Mouse (Mus musculus): Measurements from ENCODE around the gene A630001G21Rik.

The A630001G21Rik gene

GRCm38 (mm10) chr1:85775136-85775535, 3.3 kb downstream of the A630001G21Rik start:
- no peak for DNase-seq (ENCODE audit: extremely low read depth, insufficient read length, low spot score)

- no peak for DNase-seq (ENCODE audit: extremely low read depth, insufficient read length, low spot score)
Observed at GRCm38 (mm10) chr1:85771976-85772375, 6.5 kb downstream of the A630001G21Rik start.

GRCm38 (mm10) chr1:85767754-85768153, 10.7 kb downstream of the A630001G21Rik start:
- DNase-seq (ENCODE audit: extremely low read depth, insufficient read length, low spot score) = no peak

GRCm38 (mm10) chr1:85766120-85766519, 12.3 kb downstream of the A630001G21Rik start:
- no peak for DNase-seq (ENCODE audit: extremely low read depth, insufficient read length, low spot score)

GRCm38 (mm10) chr1:85764291-85764690, 14.2 kb downstream of the A630001G21Rik start:
- no peak for DNase-seq (ENCODE audit: extremely low read depth, insufficient read length, low spot score)

DNA sequence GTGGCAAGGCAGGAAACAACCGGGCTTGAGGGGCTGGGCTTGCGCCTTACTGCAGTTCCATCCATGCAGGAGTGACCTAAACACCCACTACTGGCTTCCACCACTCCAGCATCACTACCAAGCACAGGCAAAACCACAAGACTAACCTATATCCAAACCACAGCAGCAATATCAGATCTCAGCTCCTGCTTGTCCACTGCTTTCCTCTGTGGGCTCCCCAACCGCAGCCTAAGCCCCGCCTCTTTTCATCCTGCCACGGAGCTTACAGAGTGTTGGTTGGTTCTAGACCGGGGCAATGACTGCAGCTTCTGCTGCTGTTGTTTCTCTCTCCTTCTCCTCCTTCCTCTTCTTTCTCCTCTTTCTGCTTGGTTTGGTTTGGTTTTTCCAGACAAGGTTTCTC, 15.1 kb downstream of the A630001G21Rik start:
- no peak for DNase-seq (ENCODE audit: extremely low read depth, insufficient read length, low spot score)

DNA sequence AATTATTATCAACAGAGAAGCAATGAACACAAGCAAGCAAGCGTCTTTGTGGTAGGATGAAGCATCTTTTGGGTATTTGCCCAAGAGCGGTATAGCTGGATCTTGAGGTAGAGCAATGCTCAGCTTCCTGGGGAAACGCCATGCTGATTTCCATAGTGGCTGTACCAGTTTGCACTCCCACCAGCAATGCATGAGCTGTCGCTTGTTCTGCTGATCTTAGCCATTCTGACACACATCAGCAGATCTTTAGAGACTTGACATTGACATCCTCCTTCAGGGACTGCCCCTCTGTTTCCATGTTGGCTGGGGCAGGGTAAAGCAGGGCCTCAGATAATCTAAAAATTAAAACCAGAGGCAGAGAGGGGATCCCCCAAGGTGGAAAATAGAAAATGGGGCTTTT, 16.8 kb downstream of the A630001G21Rik start:
- DNase-seq (ENCODE audit: extremely low read depth, insufficient read length, low spot score) = no peak

DNA sequence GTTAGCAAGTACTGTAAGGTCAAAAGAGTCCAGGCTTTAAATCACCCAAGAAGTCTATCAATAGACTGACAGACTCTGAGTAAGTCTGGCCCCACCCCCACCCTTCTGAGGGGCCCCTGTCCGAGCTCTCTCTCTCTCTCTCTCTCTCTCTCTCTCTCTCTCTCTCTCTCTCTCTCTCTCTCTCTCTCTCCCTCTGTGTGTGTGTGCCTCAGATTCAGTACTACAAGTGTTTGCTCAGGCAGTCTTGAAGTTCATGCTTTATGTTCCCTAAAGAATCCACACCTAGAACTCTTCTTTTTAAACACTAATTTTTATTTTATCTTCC, 19.5 kb downstream of the A630001G21Rik start:
- DNase-seq (ENCODE audit: extremely low read depth, insufficient read length, low spot score) = no peak

GRCm38 (mm10) chr1:85758231-85758968, 20.0 kb downstream of the A630001G21Rik start:
- DNase-seq (ENCODE audit: extremely low read depth, insufficient read length, low spot score) = no peak

- no peak for DNase-seq (ENCODE audit: extremely low read depth, insufficient read length, low spot score)
Observed at GRCm38 (mm10) chr1:85757531-85758230, 20.8 kb downstream of the A630001G21Rik start.

DNA sequence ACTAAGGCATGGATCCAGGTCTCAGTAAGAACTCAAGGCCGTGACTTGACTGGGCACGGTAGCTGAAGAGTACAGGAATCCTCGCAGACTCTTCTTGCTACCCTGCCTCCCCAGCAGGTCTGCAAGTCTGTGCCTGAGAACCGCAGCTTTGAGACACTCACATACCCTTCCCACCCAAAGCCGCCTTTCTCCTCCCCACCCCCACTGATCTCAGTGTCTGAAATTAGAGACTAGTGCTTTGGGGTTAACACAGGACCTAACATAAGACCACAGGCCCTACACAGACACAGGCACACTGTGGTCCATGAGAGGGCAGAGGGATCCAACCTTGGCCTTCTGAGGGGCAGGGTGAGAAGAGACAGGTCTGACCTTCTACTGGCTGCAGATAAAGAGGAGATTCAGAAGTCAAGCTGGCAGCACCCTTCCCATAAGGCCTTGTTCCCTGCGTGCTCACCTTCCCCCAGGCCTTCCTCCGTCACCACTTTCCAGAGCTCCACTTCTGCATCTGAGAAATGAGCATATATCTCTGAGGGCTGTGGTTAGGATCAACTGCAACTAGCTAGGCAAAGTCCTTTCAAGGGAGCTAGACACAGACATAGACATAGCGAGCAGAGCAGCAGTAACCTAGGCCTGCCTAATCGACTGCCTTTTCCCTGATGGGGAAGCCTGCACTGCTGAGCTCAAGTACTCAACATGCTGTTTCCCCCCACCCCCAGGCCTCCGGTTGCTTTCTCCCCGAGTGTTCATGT, 26.3 kb downstream of the A630001G21Rik start:
- no peak for DNase-seq (ENCODE audit: extremely low read depth, insufficient read length, low spot score)

- no peak for DNase-seq (ENCODE audit: extremely low read depth, insufficient read length, low spot score)
Observed at GRCm38 (mm10) chr1:85751494-85751893, 26.9 kb downstream of the A630001G21Rik start.

DNA sequence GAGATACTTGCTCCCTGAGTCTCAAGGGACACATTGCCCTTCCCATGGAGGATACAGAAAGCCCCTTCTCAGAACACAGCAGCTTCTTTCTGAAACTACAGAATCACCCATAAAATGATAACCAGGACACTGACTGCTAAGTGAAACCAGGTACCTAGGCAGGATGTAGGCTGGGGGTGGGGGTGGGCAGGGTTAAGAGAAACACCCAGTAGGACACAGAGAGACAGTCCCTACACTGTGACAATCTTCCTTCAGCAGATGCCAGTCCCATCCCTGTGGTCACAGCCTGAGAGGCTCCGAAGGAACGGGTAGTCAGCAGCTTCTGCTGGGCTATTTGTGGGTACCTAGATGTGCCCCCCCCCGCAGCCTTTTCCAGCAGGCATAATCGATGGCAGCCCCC, 27.8 kb downstream of the A630001G21Rik start:
- DNase-seq (ENCODE audit: extremely low read depth, insufficient read length, low spot score) = no peak

- no peak for DNase-seq (ENCODE audit: extremely low read depth, insufficient read length, low spot score)
Observed at GRCm38 (mm10) chr1:85749829-85750228, 28.6 kb downstream of the A630001G21Rik start.

- no peak for DNase-seq (ENCODE audit: extremely low read depth, insufficient read length, low spot score)
Observed at GRCm38 (mm10) chr1:85746511-85746910, 31.9 kb downstream of the A630001G21Rik start.

GRCm38 (mm10) chr1:85744539-85744938, 33.9 kb downstream of the A630001G21Rik start:
- DNase-seq (ENCODE audit: extremely low read depth, insufficient read length, low spot score) = no peak

GRCm38 (mm10) chr1:85742916-85743505, 35.4 kb downstream of the A630001G21Rik start:
- no peak for DNase-seq (ENCODE audit: extremely low read depth, insufficient read length, low spot score)

DNA sequence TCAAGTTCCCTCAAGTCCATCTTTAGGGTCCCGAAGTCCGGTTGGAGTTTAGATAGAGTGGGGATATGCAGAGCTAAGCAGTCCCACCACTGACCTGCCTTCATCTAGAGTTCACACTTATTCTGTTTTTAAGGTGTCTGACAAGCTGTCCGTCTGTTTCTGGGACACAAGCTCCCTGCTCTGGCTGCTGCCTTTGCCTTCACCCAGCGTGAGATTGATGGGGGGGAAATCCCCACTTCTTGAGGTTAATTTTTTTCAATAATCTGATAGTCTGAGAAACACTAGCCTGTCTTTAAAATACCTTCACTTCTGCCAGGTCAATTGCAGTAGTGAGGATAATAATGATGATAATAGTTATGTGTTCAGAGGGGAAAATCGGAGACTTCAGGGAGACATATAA, 36.1 kb downstream of the A630001G21Rik start:
- no peak for DNase-seq (ENCODE audit: extremely low read depth, insufficient read length, low spot score)

GRCm38 (mm10) chr1:85740923-85741322, 37.5 kb downstream of the A630001G21Rik start:
- DNase-seq (ENCODE audit: extremely low read depth, insufficient read length, low spot score) = no peak

DNA sequence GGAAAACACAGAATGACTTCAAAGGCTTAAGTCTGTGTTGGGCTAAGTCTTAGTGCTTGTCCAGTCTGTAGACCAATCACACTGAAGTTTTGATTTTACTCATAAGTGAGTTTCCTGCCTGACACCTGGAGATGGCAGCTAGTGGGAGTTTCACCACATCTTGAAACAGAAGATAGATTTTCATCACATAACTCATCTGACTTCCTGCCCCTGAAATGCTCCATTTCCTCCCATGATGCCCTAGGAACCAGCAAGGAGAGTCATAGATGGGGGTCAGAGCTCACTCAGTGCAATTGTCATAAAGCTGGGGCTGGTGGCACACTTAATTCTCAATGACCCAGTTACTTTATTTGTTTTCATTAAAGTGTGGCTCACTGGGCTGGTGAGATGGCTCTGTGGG, 38.6 kb downstream of the A630001G21Rik start:
- DNase-seq (ENCODE audit: extremely low read depth, insufficient read length, low spot score) = no peak

GRCm38 (mm10) chr1:85739000-85739399, 39.4 kb downstream of the A630001G21Rik start:
- DNase-seq (ENCODE audit: extremely low read depth, insufficient read length, low spot score) = no peak
